Mouse (Mus musculus) testis, adult 2 months (tissue): ENCODE data around the gene Slco1a5. TPM values are rescaled to one million over a fixed set of nuclear protein-coding genes. Genes with fewer than 3 reads are reported as not detected.
"Not testable (repeated sequence)": the region's sequence is repeated elsewhere in the genome, so short reads cannot be mapped to it uniquely, and the experiment has no call there.

Source experiments
- H3K27ac ChIP-seq: fragments of 200-500 bp; 2 replicates; pipeline ENCODE4 v1.5.1; 2012; ENCODE audit warnings: low read depth, low read length; ENCODE audit not compliant: control insufficient read depth, insufficient read depth
- H3K27me3 ChIP-seq: fragments of 200-500 bp; 2 replicates; pipeline ENCODE4 v1.6.1; 2012; ENCODE audit warnings: mild to moderate bottlenecking, low read length, moderate library complexity; ENCODE audit not compliant: control insufficient read depth, insufficient read depth
- H3K36me3 ChIP-seq: fragments of 200-500 bp; 2 replicates; pipeline ENCODE4 v1.6.1; 2012; ENCODE audit warnings: mild to moderate bottlenecking, low read length; ENCODE audit not compliant: control insufficient read depth, insufficient read depth
- H3K4me1 ChIP-seq: fragments of 200-500 bp; 2 replicates; pipeline ENCODE4 v1.6.1; 2012; ENCODE audit warnings: low read length; ENCODE audit not compliant: control insufficient read depth, insufficient read depth
- H3K4me3 ChIP-seq: fragments of 200-500 bp; 2 replicates; pipeline ENCODE4 v1.5.1; 2012; ENCODE audit warnings: low read depth, mild to moderate bottlenecking, low read length, moderate library complexity, mixed read lengths; ENCODE audit not compliant: control insufficient read depth
- CTCF ChIP-seq: fragments of 200-500 bp; IDR thresholded peaks from 2 replicates; pipeline ENCODE4 v1.5.1; 2012; ENCODE audit warnings: low read depth, mild to moderate bottlenecking, inconsistent platforms, low read length, moderate library complexity; ENCODE audit not compliant: control insufficient read depth, insufficient read depth, insufficient replicate concordance
- POLR2A ChIP-seq: fragments of 200-500 bp; IDR thresholded peaks from 2 replicates; pipeline ENCODE4 v1.6.1; 2012; ENCODE audit warnings: low read depth, mild to moderate bottlenecking, inconsistent platforms, low read length, moderate library complexity; ENCODE audit not compliant: control insufficient read depth
- polyA plus RNA-seq: library from polyadenylated mRNA; depleted of rRNA; stranded (reverse); fragments of >200 nt; gene quantifications from 2 replicates; pipeline ENCODE4 v1.2.3, GENCODE M21; 2012

The Slco1a5 gene
- polyA plus RNA-seq, 1 experiment = 0.52 TPM

- Histone ChIP-seq H3K27ac (no peak overlapping the region), H3K27me3 (no peaks in the 10 kb centered on the region), H3K36me3 (no peaks in the 10 kb centered on the region), H3K4me1 (no peaks in the 10 kb centered on the region), H3K4me3 (no peak overlapping the region)
- TF ChIP-seq CTCF (peak; percentile 19; the same call in 1 of the 2 replicates), POLR2A (no peak)
These were observed 3.8 kb upstream of the Slco1a5 start for GRCm38 (mm10) chr6:142326598-142326997.

- Histone ChIP-seq H3K4me1 (no peaks in the 10 kb centered on the region), H3K4me3 (no peak overlapping the region), H3K36me3 (no peaks in the 10 kb centered on the region), H3K27me3 (no peaks in the 10 kb centered on the region), H3K27ac (no peak overlapping the region)
- TF ChIP-seq CTCF = no peak
- TF ChIP-seq POLR2A = no peak
These were observed 5.7 kb downstream of the Slco1a5 start for GRCm38 (mm10) chr6:142317106-142317505.

DNA sequence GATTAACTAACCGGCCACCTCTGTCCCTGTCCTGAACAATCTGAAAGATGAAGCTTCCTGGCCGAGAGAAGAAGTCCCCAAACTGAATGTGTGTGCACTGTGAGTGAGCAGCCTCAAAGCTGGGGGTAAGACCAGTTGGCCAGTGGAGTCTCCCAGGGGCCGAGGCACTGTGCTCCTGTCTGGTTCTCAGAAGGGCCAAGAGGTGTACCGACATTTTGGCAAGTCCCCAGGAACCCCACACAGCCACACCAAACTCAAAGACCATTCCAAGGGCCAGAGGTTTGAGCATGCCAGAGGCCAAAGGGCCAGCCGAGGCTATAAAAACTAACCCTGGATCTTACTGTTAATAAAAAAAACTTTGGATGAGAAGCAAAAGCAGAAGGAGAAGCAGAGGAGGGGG is 8.5 kb downstream of the Slco1a5 start:
- H3K36me3 ChIP-seq = no peaks in the 10 kb centered on the region
- no peaks in the 10 kb centered on the region for H3K4me1 ChIP-seq
- TF ChIP-seq POLR2A (no peak), CTCF (no peak)
- no peak overlapping the region for H3K4me3 ChIP-seq
- no peak overlapping the region for H3K27ac ChIP-seq
- H3K27me3 ChIP-seq = no peaks in the 10 kb centered on the region

- Histone ChIP-seq H3K27me3 (no peaks in the 10 kb centered on the region), H3K4me3 (no peak overlapping the region), H3K4me1 (no peaks in the 10 kb centered on the region), H3K36me3 (no peaks in the 10 kb centered on the region), H3K27ac (no peak overlapping the region)
- TF ChIP-seq CTCF (no peak), POLR2A (no peak)
These were observed 17.7 kb downstream of the Slco1a5 start for GRCm38 (mm10) chr6:142305076-142305475.

- Histone ChIP-seq H3K27me3 (no peaks in the 10 kb centered on the region), H3K27ac (no peak within 1 kb of the TSS), H3K4me3 (no peak within 1 kb of the TSS), H3K36me3 (no peaks in the 10 kb centered on the region), H3K4me1 (no peaks in the 10 kb centered on the region)
- TF ChIP-seq CTCF = no peak
- no peak for TF ChIP-seq POLR2A
These were observed 24.7 kb downstream of the Slco1a5 start, which contains the start of gene Iapp for GRCm38 (mm10) chr6:142298098-142298497. Iapp (plus strand) TSS chr6:142298423.

- Histone ChIP-seq H3K36me3 (no peaks in the 10 kb centered on the region), H3K4me1 (no peaks in the 10 kb centered on the region)
These were observed 33.2 kb downstream of the Slco1a5 start for GRCm38 (mm10) chr6:142289413-142290118.

GRCm38 (mm10) chr6:142275721-142276442 is 46.9 kb downstream of the Slco1a5 start:
- Histone ChIP-seq H3K4me3 (no peak overlapping the region), H3K4me1 (no peaks in the 10 kb centered on the region), H3K27me3 (no peaks in the 10 kb centered on the region), H3K27ac (no peak overlapping the region), H3K36me3 (no peaks in the 10 kb centered on the region)
- TF ChIP-seq POLR2A = no peak
- no peak for TF ChIP-seq CTCF

More at GRCm38 (mm10) chr6:142289413-142290118, 33.2 kb downstream of the Slco1a5 start:
- Histone ChIP-seq H3K27ac (no peak overlapping the region), H3K4me3 (no peak overlapping the region), H3K27me3 (no peaks in the 10 kb centered on the region)
- TF ChIP-seq CTCF = no peak
- TF ChIP-seq POLR2A = no peak

- H3K4me1 ChIP-seq, H3K27ac ChIP-seq, H3K4me3 ChIP-seq, H3K27me3 ChIP-seq, H3K36me3 ChIP-seq: not testable (repeated sequence)
These were observed 72.0 kb downstream of the Slco1a5 start for GRCm38 (mm10) chr6:142250738-142251307.
